Comparison of ENCODE assay signal across 18 mouse cellular contexts in genomic region chr1:193203821-193204220, GRCm38 (mm10). TPM values are rescaled to one million over a fixed set of nuclear protein-coding genes. Genes with fewer than 3 reads are reported as not detected.
"Had no signal": no experiment of that assay in that cellular context is flagged by ENCODE, and none has a peak within 500 bp of the region (broad histone marks: within the 10 kb centered on the region; RNA-seq: fewer than 3 reads in every experiment).

No protein-coding gene starts in this region.

- H3K9ac ChIP-seq: liver, embryonic 12.5 days; liver, embryonic 14.5 days; lung, embryonic 14.5 days; midbrain, embryonic 13.5 days; midbrain, embryonic 15.5 days; neural tube, embryonic 13.5 days; neural tube, embryonic 15.5 days; stomach, embryonic 15.5 days had no signal

- H3K4me1 ChIP-seq: midbrain, embryonic 13.5 days; midbrain, embryonic 15.5 days; neural tube, embryonic 13.5 days; neural tube, embryonic 15.5 days; stomach, embryonic 15.5 days had no signal

- DNase-seq: lung, adult 18-20 months; lung, embryonic 14.5 days; lung, postnatal 10 days; lung, postnatal 4 days; right cerebral cortex, postnatal 14 days; thymus, adult 2 months; thymus, postnatal 14 days; thymus, postnatal 4 days had no signal

- ATAC-seq: liver, embryonic 12.5 days; midbrain, embryonic 13.5 days; midbrain, embryonic 15.5 days had no signal

- H3K27me3 ChIP-seq: liver, embryonic 12.5 days; midbrain, embryonic 13.5 days; midbrain, embryonic 15.5 days; neural tube, embryonic 13.5 days; neural tube, embryonic 15.5 days; stomach, embryonic 15.5 days had no signal

- H3K4me2 ChIP-seq: liver, embryonic 12.5 days; lung, embryonic 14.5 days; midbrain, embryonic 11.5 days; midbrain, embryonic 13.5 days; midbrain, embryonic 15.5 days; neural tube, embryonic 13.5 days; neural tube, embryonic 15.5 days; stomach, embryonic 15.5 days had no signal

- H3K4me3 ChIP-seq: liver, embryonic 12.5 days; midbrain, embryonic 13.5 days; midbrain, embryonic 15.5 days; neural tube, embryonic 13.5 days; neural tube, embryonic 15.5 days; stomach, embryonic 15.5 days had no signal

- H3K9me3 ChIP-seq: liver, embryonic 12.5 days; midbrain, embryonic 13.5 days; midbrain, embryonic 15.5 days; neural tube, embryonic 13.5 days; neural tube, embryonic 15.5 days; stomach, embryonic 15.5 days had no signal

- H3K27ac ChIP-seq: liver, embryonic 12.5 days; liver, embryonic 14.5 days; midbrain, embryonic 13.5 days; midbrain, embryonic 15.5 days; neural tube, embryonic 13.5 days; neural tube, embryonic 15.5 days; stomach, embryonic 15.5 days; stomach, postnatal 0 days had no signal

- H3K36me3 ChIP-seq: liver, embryonic 12.5 days; midbrain, embryonic 13.5 days; midbrain, embryonic 15.5 days; neural tube, embryonic 13.5 days; neural tube, embryonic 15.5 days; stomach, embryonic 15.5 days had no signal

RNA-seq across cellular contexts. Expression of gene Lamb3, which starts 3.7 kb away (rescaled TPM):
- polyA plus RNA-seq: midbrain, embryonic 11.5 days had no signal

RNA-seq across cellular contexts. Expression of gene Irf6, which starts 50.9 kb away (rescaled TPM):
- total RNA-seq: monocyte, adult 5-6 weeks had no signal
